Mouse (Mus musculus) liver, embryonic 15.5 days (tissue): Measurements from ENCODE around the gene Cnfn. TPM values are rescaled to one million over a fixed set of nuclear protein-coding genes. Genes with fewer than 3 reads are reported as not detected.

Source experiments
- ATAC-seq: fragments of 200-750 bp; cut with Nextera tagmentation; 2 replicates; pipeline ENCODE4 v1.8.0; 2017; ENCODE audit warnings: moderate number of reproducible peaks, mild to moderate bottlenecking, moderate library complexity; ENCODE audit not compliant: insufficient read depth
- H3K27ac ChIP-seq: fragments of 300-500 bp; sonication (generic); replicated peaks from 2 replicates; pipeline ENCODE4 v1.5.1; 2015; ENCODE audit warnings: mild to moderate bottlenecking, inconsistent platforms
- H3K27me3 ChIP-seq: fragments of 300-500 bp; sonication (generic); 2 replicates; pipeline ENCODE4 v1.6.1; 2015; ENCODE audit warnings: mild to moderate bottlenecking, inconsistent platforms
- H3K36me3 ChIP-seq: fragments of 300-500 bp; sonication (generic); replicated peaks from 2 replicates; pipeline ENCODE4 v1.6.1; 2015; ENCODE audit warnings: moderate library complexity, mild to moderate bottlenecking, inconsistent platforms
- H3K4me1 ChIP-seq: fragments of 300-500 bp; sonication (generic); replicated peaks from 2 replicates; pipeline ENCODE4 v1.6.1; 2015; ENCODE audit warnings: inconsistent platforms
- H3K4me2 ChIP-seq: fragments of 300-500 bp; sonication (generic); 2 replicates; pipeline ENCODE4 v1.6.1; 2015; ENCODE audit warnings: moderate library complexity, mild to moderate bottlenecking, inconsistent platforms
- H3K4me3 ChIP-seq: fragments of 300-500 bp; sonication (generic); replicated peaks from 2 replicates; pipeline ENCODE4 v1.5.1; 2015; ENCODE audit warnings: mild to moderate bottlenecking, inconsistent platforms
- H3K9ac ChIP-seq: fragments of 300-500 bp; sonication (generic); 2 replicates; pipeline ENCODE4 v1.6.1; 2015; ENCODE audit warnings: moderate library complexity, mild to moderate bottlenecking, inconsistent platforms
- H3K9me3 ChIP-seq: fragments of 300-500 bp; sonication (generic); replicated peaks from 2 replicates; pipeline ENCODE4 v1.6.1; 2016; ENCODE audit warnings: inconsistent platforms
- WGBS: fragments of 180-500 bp; shearing (Covaris S2); methylation state at CpG from one replicate; pipeline ENCODE4 v1.1.7; 2015; ENCODE audit warnings: mixed read lengths; ENCODE audit not compliant: insufficient replicate concordance; 5-methylcytosine and 5-hydroxymethylcytosine counted together
- polyA plus RNA-seq: library from polyadenylated mRNA; unstranded; fragments of >200 nt; fragmentation: Nextera tagmentation; extraction: Ambion mirVana; gene quantifications from 2 replicates; pipeline ENCODE4 v1.2.1, GENCODE M21; 2015

Gene Cnfn
- polyA plus RNA-seq, 1 experiment from 2014 or later: 0.24 TPM

GRCm38 (mm10) chr7:25398610-25399009, 29.1 kb upstream of the Cnfn start, which contains the start of gene Lipe:
TSS of gene Lipe (minus strand) at chr7:25398710.
- no peak within 1 kb of the TSS for H3K4me2 ChIP-seq
- no peaks in the 10 kb centered on the region for H3K36me3 ChIP-seq
- 74% methylated on average over 1 of the region's 1 CpGs for WGBS
- no peak for ATAC-seq
- no peak within 1 kb of the TSS for H3K4me3 ChIP-seq
- H3K9ac ChIP-seq: no peak within 1 kb of the TSS
- no peaks in the 10 kb centered on the region for H3K27me3 ChIP-seq
- no peak within 1 kb of the TSS for H3K27ac ChIP-seq
- no peaks in the 10 kb centered on the region for H3K9me3 ChIP-seq
- peaks cover 50% of the 10 kb centered on the region for H3K4me1 ChIP-seq

- ATAC-seq: no peak
- Histone ChIP-seq H3K36me3 (no peaks in the 10 kb centered on the region), H3K4me2 (0 out of 2 replicates have a peak overlapping the region, but pooled peaks have one; percentile 97), H3K9ac (no peak overlapping the region), H3K27ac (no peak overlapping the region), H3K9me3 (no peaks in the 10 kb centered on the region), H3K4me1 (peaks cover 42% of the 10 kb centered on the region), H3K4me3 (no peak overlapping the region), H3K27me3 (no peaks in the 10 kb centered on the region)
- WGBS: 88% methylated on average over 14 of the region's 14 CpGs
Measured at GRCm38 (mm10) chr7:25396621-25397020, 27.1 kb upstream of the Cnfn start.

- no peaks in the 10 kb centered on the region for H3K9me3 ChIP-seq
- peak overlapping the region; percentile 63 for H3K9ac ChIP-seq
- ATAC-seq: peak; percentile 90
- no peaks in the 10 kb centered on the region for H3K36me3 ChIP-seq
- peak overlapping the region; percentile 69 for H3K4me3 ChIP-seq
- H3K27me3 ChIP-seq: no peaks in the 10 kb centered on the region
- peaks cover 50% of the 10 kb centered on the region for H3K4me1 ChIP-seq
- WGBS: 4% methylated on average over 52 of the region's 52 CpGs
- H3K27ac ChIP-seq: peak overlapping the region; percentile 57; the same call in 1 of the 2 replicates
- peak overlapping the region; percentile 97 for H3K4me2 ChIP-seq
Measured at GRCm38 (mm10) chr7:25395558-25396521, 26.3 kb upstream of the Cnfn start.

GRCm38 (mm10) chr7:25395186-25395557, 25.6 kb upstream of the Cnfn start:
- Histone ChIP-seq H3K4me1 (peaks cover 57% of the 10 kb centered on the region), H3K4me2 (peak overlapping the region; percentile 97), H3K4me3 (peak overlapping the region; percentile 69), H3K9me3 (no peaks in the 10 kb centered on the region), H3K27me3 (no peaks in the 10 kb centered on the region), H3K9ac (peak overlapping the region; percentile 63), H3K36me3 (no peaks in the 10 kb centered on the region), H3K27ac (peak overlapping the region; percentile 53; the same call in 1 of the 2 replicates)
- 1% methylated on average over 22 of the region's 22 CpGs for WGBS
- peak; percentile 25 for ATAC-seq

GRCm38 (mm10) chr7:25394754-25395153, 25.2 kb upstream of the Cnfn start:
- Histone ChIP-seq H3K9ac (peak overlapping the region; percentile 63; the same call in 1 of the 2 replicates), H3K9me3 (no peaks in the 10 kb centered on the region), H3K27ac (peak overlapping the region; percentile 53; the same call in 1 of the 2 replicates), H3K4me3 (peak overlapping the region; percentile 69), H3K27me3 (no peaks in the 10 kb centered on the region), H3K36me3 (no peaks in the 10 kb centered on the region), H3K4me1 (peaks cover 61% of the 10 kb centered on the region), H3K4me2 (peak overlapping the region; percentile 97)
- 17% methylated on average over 7 of the region's 7 CpGs for WGBS
- ATAC-seq: no peak

- Histone ChIP-seq H3K9ac (no peak overlapping the region), H3K4me1 (peaks cover 72% of the 10 kb centered on the region)
Measured at GRCm38 (mm10) chr7:25393451-25394210, 24.1 kb upstream of the Cnfn start.

GRCm38 (mm10) chr7:25392851-25393250, 23.3 kb upstream of the Cnfn start:
- Histone ChIP-seq H3K27me3 (no peaks in the 10 kb centered on the region), H3K9ac (no peak overlapping the region)

More at GRCm38 (mm10) chr7:25393451-25394210, 24.1 kb upstream of the Cnfn start:
- WGBS: 60% methylated on average over 8 of the region's 8 CpGs
- ATAC-seq: no peak
- H3K27me3 ChIP-seq: no peaks in the 10 kb centered on the region
- H3K9me3 ChIP-seq: no peaks in the 10 kb centered on the region
- no peaks in the 10 kb centered on the region for H3K36me3 ChIP-seq
- H3K27ac ChIP-seq: no peak overlapping the region
- H3K4me3 ChIP-seq: no peak overlapping the region
- H3K4me2 ChIP-seq: peak overlapping the region; percentile 97

GRCm38 (mm10) chr7:25391856-25392453, 22.4 kb upstream of the Cnfn start:
- peaks cover 88% of the 10 kb centered on the region for H3K4me1 ChIP-seq
- ATAC-seq: no peak
- H3K36me3 ChIP-seq: peaks cover 10% of the 10 kb centered on the region
- WGBS: 49% methylated on average over 2 of the region's 2 CpGs
- H3K4me3 ChIP-seq: no peak overlapping the region
- H3K9ac ChIP-seq: no peak overlapping the region
- no peak overlapping the region for H3K4me2 ChIP-seq
- H3K27me3 ChIP-seq: no peaks in the 10 kb centered on the region
- H3K9me3 ChIP-seq: no peaks in the 10 kb centered on the region
- H3K27ac ChIP-seq: no peak overlapping the region; the same call in 1 of the 2 replicates

More at GRCm38 (mm10) chr7:25392851-25393250, 23.3 kb upstream of the Cnfn start:
- 66% methylated on average over 7 of the region's 7 CpGs for WGBS
- no peak for ATAC-seq
- peaks cover 5% of the 10 kb centered on the region for H3K36me3 ChIP-seq
- H3K4me3 ChIP-seq: no peak overlapping the region
- no peaks in the 10 kb centered on the region for H3K9me3 ChIP-seq
- H3K4me2 ChIP-seq: no peak overlapping the region
- peaks cover 79% of the 10 kb centered on the region for H3K4me1 ChIP-seq
- H3K27ac ChIP-seq: no peak overlapping the region

GRCm38 (mm10) chr7:25390986-25391385, 21.5 kb upstream of the Cnfn start:
- H3K4me2 ChIP-seq: no peak overlapping the region; the same call in 1 of the 2 replicates
- peak overlapping the region; percentile 66; the same call in 1 of the 2 replicates for H3K27ac ChIP-seq
- H3K36me3 ChIP-seq: peaks cover 10% of the 10 kb centered on the region
- H3K4me1 ChIP-seq: peaks cover 90% of the 10 kb centered on the region
- no peak for ATAC-seq
- no peaks in the 10 kb centered on the region for H3K27me3 ChIP-seq
- no peak overlapping the region for H3K4me3 ChIP-seq
- no peaks in the 10 kb centered on the region for H3K9me3 ChIP-seq
- 58% methylated on average over 2 of the region's 2 CpGs for WGBS
- no peak overlapping the region for H3K9ac ChIP-seq

GRCm38 (mm10) chr7:25390054-25390770, 20.7 kb upstream of the Cnfn start:
- peak; percentile 87 for ATAC-seq
- Histone ChIP-seq H3K4me2 (peak overlapping the region; percentile 41), H3K4me1 (peaks cover 90% of the 10 kb centered on the region), H3K4me3 (no peak overlapping the region), H3K36me3 (peaks cover 10% of the 10 kb centered on the region), H3K27me3 (no peaks in the 10 kb centered on the region), H3K27ac (peak overlapping the region; percentile 66), H3K9me3 (no peaks in the 10 kb centered on the region), H3K9ac (peak overlapping the region; percentile 31)
- 59% methylated on average over 8 of the region's 8 CpGs for WGBS
